Mouse (Mus musculus) hindbrain, embryonic 13.5 days (tissue): ENCODE results near the gene 1700001C02Rik. TPM values are rescaled to one million over a fixed set of nuclear protein-coding genes. Genes with fewer than 3 reads are reported as not detected.

Experiments
- ATAC-seq: fragments of 200-750 bp; cut with Nextera tagmentation; 2 replicates; pipeline ENCODE4 v1.8.0; 2017; ENCODE audit warnings: moderate TSS enrichment; ENCODE audit not compliant: low FRiP score
- H3K27ac ChIP-seq: fragments of 300-500 bp; sonication (generic); 2 replicates; pipeline ENCODE4 v1.5.1; 2015; ENCODE audit warnings: inconsistent platforms, mild to moderate bottlenecking, moderate library complexity
- H3K27me3 ChIP-seq: fragments of 300-500 bp; sonication (generic); 2 replicates; pipeline ENCODE4 v1.6.1; 2015; ENCODE audit warnings: mild to moderate bottlenecking, inconsistent platforms
- H3K36me3 ChIP-seq: fragments of 300-500 bp; sonication (generic); 2 replicates; pipeline ENCODE4 v1.6.1; 2015; ENCODE audit warnings: mild to moderate bottlenecking, inconsistent platforms
- H3K4me1 ChIP-seq: fragments of 300-500 bp; sonication (generic); replicated peaks from 2 replicates; pipeline ENCODE4 v1.6.1; 2015; ENCODE audit warnings: inconsistent platforms
- H3K4me2 ChIP-seq: fragments of 300-500 bp; sonication (generic); 2 replicates; pipeline ENCODE4 v1.6.1; 2015; ENCODE audit warnings: inconsistent platforms, mild to moderate bottlenecking, moderate library complexity
- H3K4me3 ChIP-seq: fragments of 300-500 bp; sonication (generic); 2 replicates; pipeline ENCODE4 v1.5.1; 2015; ENCODE audit warnings: mild to moderate bottlenecking, inconsistent platforms
- H3K9ac ChIP-seq: fragments of 300-500 bp; sonication (generic); 2 replicates; pipeline ENCODE4 v1.6.1; 2015; ENCODE audit warnings: mild to moderate bottlenecking, inconsistent platforms
- H3K9me3 ChIP-seq: fragments of 300-500 bp; sonication (generic); 2 replicates; pipeline ENCODE4 v1.6.1; 2016; ENCODE audit warnings: inconsistent platforms
- WGBS: fragments of 180-500 bp; shearing (Covaris S2); methylation state at CpG from one replicate; pipeline ENCODE4 v1.1.7; 2015; 5-methylcytosine and 5-hydroxymethylcytosine counted together
- polyA plus RNA-seq: library from polyadenylated mRNA; unstranded; fragments of >200 nt; fragmentation: Nextera tagmentation; extraction: Ambion mirVana; gene quantifications from 2 replicates; pipeline ENCODE4 v1.2.1, GENCODE M21; 2015

1700001C02Rik gene
- polyA plus RNA-seq, result 1.1 and 1.7 TPM in 2 replicates

GRCm38 (mm10) chr5:30465861-30466260 lies at the start of gene 1700001C02Rik:
Gene 1700001C02Rik (plus strand): TSS chr5:30466047.
- H3K27me3 ChIP-seq, result peaks cover 37% of the 10 kb centered on the region
- peak within 1 kb of the TSS; percentile 60 for H3K4me2 ChIP-seq
- no peak within 1 kb of the TSS for H3K27ac ChIP-seq
- 13% methylated on average over 21 of the region's 21 CpGs for WGBS
- H3K9me3 ChIP-seq, result no peaks in the 10 kb centered on the region
- H3K4me1 ChIP-seq, result peaks cover 42% of the 10 kb centered on the region
- H3K36me3 ChIP-seq, result no peaks in the 10 kb centered on the region
- 0 out of 2 replicates have a peak, but pooled peaks have one; percentile 27 for ATAC-seq
- H3K9ac ChIP-seq, result peak within 1 kb of the TSS; percentile 55
- H3K4me3 ChIP-seq, result peak within 1 kb of the TSS; percentile 34

GRCm38 (mm10) chr5:30416665-30417064 lies 49.2 kb upstream of the 1700001C02Rik start:
- ATAC-seq, result peak; percentile 24; the same call in 1 of the 2 replicates
- H3K4me1 ChIP-seq, result peaks cover 18% of the 10 kb centered on the region
- H3K4me2 ChIP-seq, result no peak overlapping the region
- no peaks in the 10 kb centered on the region for H3K36me3 ChIP-seq
- H3K9ac ChIP-seq, result no peak overlapping the region
- WGBS, result 24% methylated on average over 5 of the region's 5 CpGs
- H3K4me3 ChIP-seq, result no peak overlapping the region
- H3K27me3 ChIP-seq, result no peaks in the 10 kb centered on the region
- no peaks in the 10 kb centered on the region for H3K9me3 ChIP-seq
- H3K27ac ChIP-seq, result peak overlapping the region; percentile 32; the same call in 1 of the 2 replicates

GRCm38 (mm10) chr5:30423121-30423520 lies 42.7 kb upstream of the 1700001C02Rik start:
- 84% methylated on average over 4 of the region's 4 CpGs for WGBS
- no peak overlapping the region for H3K27ac ChIP-seq
- ATAC-seq, result no peak
- peaks cover 14% of the 10 kb centered on the region for H3K4me1 ChIP-seq
- no peak overlapping the region for H3K4me2 ChIP-seq
- H3K9ac ChIP-seq, result no peak overlapping the region
- no peaks in the 10 kb centered on the region for H3K36me3 ChIP-seq
- H3K4me3 ChIP-seq, result no peak overlapping the region
- H3K9me3 ChIP-seq, result no peaks in the 10 kb centered on the region
- no peaks in the 10 kb centered on the region for H3K27me3 ChIP-seq

GRCm38 (mm10) chr5:30423572-30424244 lies 42.1 kb upstream of the 1700001C02Rik start:
- no peak overlapping the region for H3K4me3 ChIP-seq
- H3K4me2 ChIP-seq, result no peak overlapping the region
- no peak overlapping the region for H3K27ac ChIP-seq
- no peak overlapping the region for H3K9ac ChIP-seq
- peaks cover 14% of the 10 kb centered on the region for H3K4me1 ChIP-seq
- H3K27me3 ChIP-seq, result no peaks in the 10 kb centered on the region
- no peak for ATAC-seq
- H3K36me3 ChIP-seq, result no peaks in the 10 kb centered on the region
- no peaks in the 10 kb centered on the region for H3K9me3 ChIP-seq
- WGBS, result 28% methylated on average over 8 of the region's 8 CpGs

- ATAC-seq, result no peak
- WGBS, result 90% methylated on average over 6 of the region's 6 CpGs
- H3K4me1 ChIP-seq, result peaks cover 14% of the 10 kb centered on the region
Measured at GRCm38 (mm10) chr5:30427406-30427805, 38.4 kb upstream of the 1700001C02Rik start.

GRCm38 (mm10) chr5:30438931-30439330 lies 26.9 kb upstream of the 1700001C02Rik start:
- Histone ChIP-seq H3K9me3 (no peaks in the 10 kb centered on the region), H3K4me1 (no peaks in the 10 kb centered on the region), H3K4me2 (no peak overlapping the region), H3K27ac (no peak overlapping the region), H3K9ac (no peak overlapping the region), H3K4me3 (no peak overlapping the region), H3K36me3 (no peaks in the 10 kb centered on the region), H3K27me3 (no peaks in the 10 kb centered on the region)
- WGBS, result 29% methylated on average over 2 of the region's 2 CpGs
- ATAC-seq, result no peak

More at GRCm38 (mm10) chr5:30427406-30427805, 38.4 kb upstream of the 1700001C02Rik start:
- no peak overlapping the region for H3K4me3 ChIP-seq
- no peaks in the 10 kb centered on the region for H3K9me3 ChIP-seq
- H3K27me3 ChIP-seq, result no peaks in the 10 kb centered on the region
- H3K9ac ChIP-seq, result no peak overlapping the region
- H3K4me2 ChIP-seq, result no peak overlapping the region
- H3K27ac ChIP-seq, result no peak overlapping the region
- H3K36me3 ChIP-seq, result no peaks in the 10 kb centered on the region

- WGBS, result 91% methylated on average over 8 of the region's 8 CpGs
- 0 out of 2 replicates have a peak, but pooled peaks cover 1% of the 10 kb centered on the region for H3K4me1 ChIP-seq
- no peak overlapping the region for H3K4me2 ChIP-seq
- no peak overlapping the region for H3K4me3 ChIP-seq
- no peaks in the 10 kb centered on the region for H3K9me3 ChIP-seq
- no peaks in the 10 kb centered on the region for H3K36me3 ChIP-seq
- no peak overlapping the region for H3K27ac ChIP-seq
- H3K27me3 ChIP-seq, result no peaks in the 10 kb centered on the region
- no peak overlapping the region for H3K9ac ChIP-seq
- ATAC-seq, result no peak
Measured at GRCm38 (mm10) chr5:30440308-30440906, 25.4 kb upstream of the 1700001C02Rik start.

- Histone ChIP-seq H3K4me1 (0 out of 2 replicates have a peak, but pooled peaks cover 3% of the 10 kb centered on the region), H3K27ac (no peak overlapping the region), H3K9ac (no peak overlapping the region), H3K4me3 (no peak overlapping the region), H3K36me3 (no peaks in the 10 kb centered on the region), H3K4me2 (no peak overlapping the region), H3K9me3 (no peaks in the 10 kb centered on the region), H3K27me3 (no peaks in the 10 kb centered on the region)
- WGBS, result 67% methylated on average over 5 of the region's 5 CpGs
- no peak for ATAC-seq
Measured at GRCm38 (mm10) chr5:30442196-30442595, 23.7 kb upstream of the 1700001C02Rik start.

- Histone ChIP-seq H3K4me3 (no peak overlapping the region), H3K4me1 (0 out of 2 replicates have a peak, but pooled peaks cover 3% of the 10 kb centered on the region), H3K9ac (no peak overlapping the region), H3K9me3 (no peaks in the 10 kb centered on the region), H3K27me3 (no peaks in the 10 kb centered on the region), H3K36me3 (no peaks in the 10 kb centered on the region), H3K4me2 (no peak overlapping the region), H3K27ac (peak overlapping the region; percentile 19; the same call in 1 of the 2 replicates)
- WGBS, result 70% methylated on average over 13 of the region's 13 CpGs
- ATAC-seq, result no peak
Measured at GRCm38 (mm10) chr5:30444327-30444895, 21.4 kb upstream of the 1700001C02Rik start.

- no peaks in the 10 kb centered on the region for H3K36me3 ChIP-seq
- 0 out of 2 replicates have a peak overlapping the region, but pooled peaks have one; percentile 35 for H3K27ac ChIP-seq
- H3K4me1 ChIP-seq, result peaks cover 13% of the 10 kb centered on the region; the same call in 1 of the 2 replicates
- ATAC-seq, result no peak
- H3K4me3 ChIP-seq, result no peak overlapping the region
- no peak overlapping the region for H3K9ac ChIP-seq
- 0 out of 2 replicates have a peak, but pooled peaks cover 5% of the 10 kb centered on the region for H3K27me3 ChIP-seq
- H3K9me3 ChIP-seq, result no peaks in the 10 kb centered on the region; the same call in 1 of the 2 replicates
- WGBS, result 70% methylated on average over 6 of the region's 6 CpGs
- H3K4me2 ChIP-seq, result no peak overlapping the region
Measured at GRCm38 (mm10) chr5:30456056-30456455, 9.8 kb upstream of the 1700001C02Rik start.

GRCm38 (mm10) chr5:30460155-30460554 lies 5.7 kb upstream of the 1700001C02Rik start:
- peaks cover 23% of the 10 kb centered on the region for H3K27me3 ChIP-seq
- no peak overlapping the region for H3K27ac ChIP-seq
- H3K4me2 ChIP-seq, result no peak overlapping the region
- no peak for ATAC-seq
- H3K9ac ChIP-seq, result no peak overlapping the region
- no peaks in the 10 kb centered on the region for H3K9me3 ChIP-seq
- 38% methylated on average over 4 of the region's 4 CpGs for WGBS
- H3K4me1 ChIP-seq, result peaks cover 27% of the 10 kb centered on the region
- no peak overlapping the region for H3K4me3 ChIP-seq
- no peaks in the 10 kb centered on the region for H3K36me3 ChIP-seq

- peak within 1 kb of the TSS; percentile 66 for H3K27ac ChIP-seq
- peak within 1 kb of the TSS; percentile 11; the same call in 1 of the 2 replicates for H3K4me3 ChIP-seq
- 18% methylated on average over 12 of the region's 12 CpGs for WGBS
- peaks cover 36% of the 10 kb centered on the region for H3K4me1 ChIP-seq
- peak within 1 kb of the TSS; percentile 43; the same call in 1 of the 2 replicates for H3K9ac ChIP-seq
- H3K4me2 ChIP-seq, result peak within 1 kb of the TSS; percentile 42
- ATAC-seq, result peak; percentile 84
- peaks cover 38% of the 10 kb centered on the region for H3K27me3 ChIP-seq
- H3K36me3 ChIP-seq, result no peaks in the 10 kb centered on the region
- H3K9me3 ChIP-seq, result no peaks in the 10 kb centered on the region
Measured at GRCm38 (mm10) chr5:30461821-30462220, 4.0 kb upstream of the 1700001C02Rik start, which contains the start of gene Otof. Gene Otof (minus strand): TSS chr5:30461932.
